Mouse (Mus musculus) heart, embryonic 13.5 days (tissue): Measurements from ENCODE around the gene Vps41. TPM values are rescaled to one million over a fixed set of nuclear protein-coding genes. Genes with fewer than 3 reads are reported as not detected.

Experiments used
- ATAC-seq: fragments of 200-750 bp; cut with Nextera tagmentation; 2 replicates; pipeline ENCODE4 v1.8.0; 2017; ENCODE audit warnings: moderate TSS enrichment; ENCODE audit not compliant: insufficient number of reproducible peaks, low FRiP score, low TSS enrichment; ENCODE audit errors: extremely low read depth
- H3K27ac ChIP-seq: fragments of 300-500 bp; sonication (generic); replicated peaks from 2 replicates; pipeline ENCODE4 v1.5.1; 2015; ENCODE audit warnings: moderate library complexity, mild to moderate bottlenecking, inconsistent platforms
- H3K27me3 ChIP-seq: fragments of 300-500 bp; sonication (generic); replicated peaks from 2 replicates; pipeline ENCODE4 v1.6.1; 2015; ENCODE audit warnings: mild to moderate bottlenecking, inconsistent platforms
- H3K36me3 ChIP-seq: fragments of 300-500 bp; sonication (generic); 2 replicates; pipeline ENCODE4 v1.6.1; 2015; ENCODE audit warnings: mild to moderate bottlenecking, inconsistent platforms
- H3K4me1 ChIP-seq: fragments of 300-500 bp; sonication (generic); 2 replicates; pipeline ENCODE4 v1.6.1; 2015; ENCODE audit warnings: inconsistent platforms
- H3K4me2 ChIP-seq: fragments of 300-500 bp; sonication (generic); 2 replicates; pipeline ENCODE4 v1.6.1; 2015; ENCODE audit warnings: inconsistent platforms, mild to moderate bottlenecking, moderate library complexity
- H3K4me3 ChIP-seq: fragments of 300-500 bp; sonication (generic); 2 replicates; pipeline ENCODE4 v1.5.1; 2015; ENCODE audit warnings: moderate library complexity, mild to moderate bottlenecking, inconsistent platforms
- H3K9ac ChIP-seq: fragments of 300-500 bp; sonication (generic); 2 replicates; pipeline ENCODE4 v1.6.1; 2015; ENCODE audit warnings: inconsistent platforms, mild to moderate bottlenecking, moderate library complexity
- H3K9me3 ChIP-seq: fragments of 300-500 bp; sonication (generic); 2 replicates; pipeline ENCODE4 v1.6.1; 2016; ENCODE audit warnings: inconsistent platforms
- WGBS: fragments of 180-500 bp; shearing (Covaris S2); methylation state at CpG from one replicate; pipeline ENCODE4 v1.1.7; 2015; ENCODE audit warnings: mixed read lengths; 5-methylcytosine and 5-hydroxymethylcytosine counted together
- polyA plus RNA-seq: library from polyadenylated mRNA; unstranded; fragments of >200 nt; fragmentation: Nextera tagmentation; extraction: Ambion mirVana; gene quantifications from 2 replicates; pipeline ENCODE4 v1.2.1, GENCODE M21; 2015

Gene Vps41
- polyA plus RNA-seq, 1 experiment from 2014 or later: 41.5 TPM

DNA sequence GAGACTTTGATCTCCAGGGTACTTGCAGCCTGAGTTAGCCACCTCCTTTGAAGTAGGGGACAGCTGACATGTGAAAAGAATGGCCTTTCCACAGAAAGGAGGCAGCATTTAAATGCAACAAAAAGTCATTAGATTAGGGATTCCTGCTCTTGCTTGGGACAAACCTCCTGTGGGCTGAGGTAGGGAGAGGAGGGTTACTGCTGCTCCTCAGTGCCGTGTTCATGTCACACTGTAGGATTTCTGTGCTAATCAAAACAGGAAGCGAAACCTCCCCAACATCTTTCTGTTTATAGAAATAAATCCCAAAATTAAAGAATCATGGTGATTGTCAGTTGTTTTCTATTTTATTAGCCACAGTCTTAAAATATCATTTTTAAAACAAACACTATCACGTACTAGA is 77.4 kb downstream of the Vps41 start:
- 82% methylated on average over 3 of the region's 3 CpGs for WGBS
- no peak for ATAC-seq
- Histone ChIP-seq H3K4me3 (no peak overlapping the region), H3K9ac (no peak overlapping the region), H3K4me2 (no peak overlapping the region), H3K27ac (no peak overlapping the region), H3K4me1 (peaks cover 20% of the 10 kb centered on the region), H3K27me3 (no peaks in the 10 kb centered on the region), H3K36me3 (0 out of 2 replicates have a peak, but pooled peaks cover 3% of the 10 kb centered on the region), H3K9me3 (no peaks in the 10 kb centered on the region)

DNA sequence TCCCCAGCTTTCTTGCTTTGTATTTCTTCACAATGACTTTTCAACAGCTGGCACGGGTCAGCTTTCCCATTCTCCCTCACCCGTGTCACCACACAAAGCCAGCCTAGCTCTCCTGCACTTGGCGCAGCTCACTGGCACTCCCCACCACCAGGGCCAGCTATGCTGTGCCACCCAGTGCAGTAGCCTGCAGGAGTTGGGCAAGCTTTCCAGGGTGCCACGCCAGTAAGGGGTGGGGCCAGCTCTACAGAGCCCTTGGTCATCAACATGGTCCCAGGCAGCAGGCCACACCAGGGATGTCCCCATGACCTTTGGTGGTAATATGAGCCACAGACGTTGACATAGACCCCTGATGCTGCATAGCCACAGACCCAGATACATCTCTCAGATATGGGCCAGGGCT is 80.5 kb downstream of the Vps41 start:
- Histone ChIP-seq H3K27me3 (no peaks in the 10 kb centered on the region), H3K4me1 (0 out of 2 replicates have a peak, but pooled peaks cover 3% of the 10 kb centered on the region), H3K4me3 (no peak overlapping the region), H3K27ac (no peak overlapping the region), H3K9ac (no peak overlapping the region), H3K9me3 (no peaks in the 10 kb centered on the region), H3K36me3 (0 out of 2 replicates have a peak, but pooled peaks cover 3% of the 10 kb centered on the region), H3K4me2 (no peak overlapping the region)
- WGBS: 79% methylated on average over 5 of the region's 5 CpGs
- no peak for ATAC-seq

DNA sequence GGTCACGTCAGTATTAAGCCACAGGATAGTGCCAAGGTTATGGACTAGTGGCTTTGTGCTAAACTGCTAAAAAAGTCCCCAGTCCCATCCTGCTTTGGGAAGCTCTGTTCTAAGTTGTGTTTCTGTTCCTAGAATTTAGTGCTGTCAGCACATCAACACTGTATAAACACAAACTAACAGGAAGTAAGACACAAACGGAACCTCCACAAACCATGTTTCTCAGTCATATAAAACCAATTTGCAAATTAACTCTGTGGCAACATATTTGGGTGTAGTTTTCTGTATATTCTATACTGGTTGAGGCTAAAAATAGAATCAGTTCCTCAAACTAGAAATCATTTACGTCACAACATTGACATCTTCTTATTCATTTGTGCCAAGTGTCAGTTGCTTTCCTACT is 83.3 kb downstream of the Vps41 start:
- no peak overlapping the region for H3K4me3 ChIP-seq
- no peaks in the 10 kb centered on the region for H3K27me3 ChIP-seq
- ATAC-seq: no peak
- H3K36me3 ChIP-seq: no peaks in the 10 kb centered on the region
- WGBS: 67% methylated on average over 3 of the region's 3 CpGs
- no peaks in the 10 kb centered on the region for H3K9me3 ChIP-seq
- H3K9ac ChIP-seq: no peak overlapping the region
- H3K27ac ChIP-seq: no peak overlapping the region
- no peaks in the 10 kb centered on the region for H3K4me1 ChIP-seq
- H3K4me2 ChIP-seq: no peak overlapping the region

DNA sequence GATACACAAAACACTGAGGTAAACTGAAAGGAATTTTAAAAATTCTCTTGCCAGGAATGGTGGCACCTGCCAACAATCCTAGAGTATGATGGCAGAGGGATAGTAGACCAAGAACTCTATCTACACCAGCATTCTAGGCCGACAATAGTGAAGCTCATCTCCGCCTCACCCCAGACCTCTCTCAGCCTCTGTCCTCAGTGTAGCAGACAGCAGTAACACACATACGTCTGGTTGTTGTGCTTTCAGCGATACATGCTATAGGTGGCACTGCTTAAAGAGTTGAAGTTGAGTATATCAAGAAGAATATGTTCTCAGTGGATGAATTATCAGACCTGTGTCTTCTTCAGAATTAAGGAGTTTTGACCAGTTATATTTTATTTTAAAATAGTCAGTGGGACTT is 92.4 kb downstream of the Vps41 start:
- no peak for ATAC-seq

DNA sequence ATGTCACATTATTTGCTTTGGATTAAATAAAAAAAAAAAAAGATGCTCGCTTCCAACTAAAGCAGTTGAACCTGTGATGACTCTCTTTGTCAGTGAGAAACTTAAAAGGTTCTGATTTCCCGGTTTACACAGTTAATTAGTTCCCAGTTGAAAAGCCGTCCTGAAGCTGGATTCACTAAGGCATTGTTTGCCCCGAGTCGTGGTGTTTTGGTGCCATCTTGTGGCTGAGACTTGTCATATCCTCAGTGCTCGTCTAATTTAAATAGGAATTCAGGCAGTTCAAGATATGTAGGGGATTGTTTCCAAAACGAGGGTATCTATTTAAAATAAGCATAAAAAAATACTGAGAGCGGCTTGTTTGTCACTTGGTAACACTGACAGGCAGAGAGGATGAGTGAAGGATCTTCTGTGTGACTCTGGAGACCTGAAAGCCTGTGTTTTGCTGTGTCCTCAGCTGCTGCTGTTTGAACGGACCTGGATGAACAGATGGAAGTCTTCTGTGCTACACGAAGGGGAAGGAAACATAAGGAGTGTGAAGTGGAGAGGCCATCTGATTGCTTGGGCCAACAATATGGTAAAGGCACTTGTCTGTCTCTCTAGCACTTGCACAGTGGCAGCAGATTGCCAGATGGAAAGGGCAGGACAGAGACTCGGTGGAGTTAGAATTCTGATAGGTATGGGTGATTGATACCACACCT is 93.0 kb downstream of the Vps41 start:
- Histone ChIP-seq H3K36me3 (peaks cover 32% of the 10 kb centered on the region), H3K4me1 (no peaks in the 10 kb centered on the region), H3K9me3 (no peaks in the 10 kb centered on the region), H3K27ac (no peak overlapping the region), H3K4me3 (no peak overlapping the region), H3K9ac (no peak overlapping the region), H3K4me2 (no peak overlapping the region), H3K27me3 (no peaks in the 10 kb centered on the region)
- no peak for ATAC-seq
- WGBS: 22% methylated on average over 11 of the region's 11 CpGs

More for the DNA sequence above, 92.4 kb downstream of the Vps41 start:
- Histone ChIP-seq H3K4me3 (no peak overlapping the region), H3K27me3 (no peaks in the 10 kb centered on the region), H3K9me3 (no peaks in the 10 kb centered on the region), H3K4me1 (no peaks in the 10 kb centered on the region), H3K4me2 (no peak overlapping the region), H3K9ac (no peak overlapping the region), H3K27ac (no peak overlapping the region), H3K36me3 (peaks cover 26% of the 10 kb centered on the region)
- WGBS: 69% methylated on average over 4 of the region's 4 CpGs

DNA sequence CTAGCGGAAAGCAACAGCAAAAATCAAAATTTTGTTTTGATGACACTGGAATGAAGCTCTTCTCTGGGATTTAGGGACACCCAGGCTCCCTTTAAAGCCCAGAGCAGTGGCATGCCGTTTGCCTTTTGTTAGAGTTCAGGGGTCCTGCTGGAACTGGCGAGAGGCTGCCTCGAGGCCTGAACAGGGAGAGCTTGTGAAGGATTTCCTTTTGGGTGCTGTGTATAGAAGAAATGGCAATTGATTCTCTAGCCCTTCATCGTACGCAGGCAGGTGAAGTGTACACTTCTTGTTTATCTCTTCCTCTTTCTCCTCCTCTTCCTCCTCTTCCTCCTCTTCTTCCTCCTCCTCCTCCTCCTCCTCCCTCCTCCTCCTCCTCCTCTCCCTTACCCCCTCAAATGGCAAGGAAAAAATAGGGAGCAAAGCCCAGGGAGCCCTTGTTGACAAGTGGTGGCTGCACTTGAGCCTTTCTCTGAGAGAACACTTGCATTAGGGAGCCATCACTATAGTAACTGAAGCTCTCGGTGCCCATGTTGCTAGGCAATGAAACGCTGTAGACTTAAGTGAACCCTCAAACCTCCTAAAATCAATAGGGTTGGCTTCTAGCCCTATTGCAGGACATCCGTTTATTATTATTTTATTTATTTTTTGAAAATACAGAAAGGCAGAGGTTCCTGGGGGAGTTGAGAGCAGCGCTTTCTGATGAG is 107.5 kb downstream of the Vps41 start:
- no peaks in the 10 kb centered on the region for H3K4me1 ChIP-seq
- H3K9me3 ChIP-seq: no peaks in the 10 kb centered on the region
- no peak overlapping the region for H3K27ac ChIP-seq
- no peaks in the 10 kb centered on the region for H3K27me3 ChIP-seq
- no peak overlapping the region for H3K4me2 ChIP-seq
- H3K9ac ChIP-seq: no peak overlapping the region
- ATAC-seq: no peak
- no peak overlapping the region for H3K4me3 ChIP-seq
- 75% methylated on average over 10 of the region's 10 CpGs for WGBS
- peaks cover 23% of the 10 kb centered on the region for H3K36me3 ChIP-seq

DNA sequence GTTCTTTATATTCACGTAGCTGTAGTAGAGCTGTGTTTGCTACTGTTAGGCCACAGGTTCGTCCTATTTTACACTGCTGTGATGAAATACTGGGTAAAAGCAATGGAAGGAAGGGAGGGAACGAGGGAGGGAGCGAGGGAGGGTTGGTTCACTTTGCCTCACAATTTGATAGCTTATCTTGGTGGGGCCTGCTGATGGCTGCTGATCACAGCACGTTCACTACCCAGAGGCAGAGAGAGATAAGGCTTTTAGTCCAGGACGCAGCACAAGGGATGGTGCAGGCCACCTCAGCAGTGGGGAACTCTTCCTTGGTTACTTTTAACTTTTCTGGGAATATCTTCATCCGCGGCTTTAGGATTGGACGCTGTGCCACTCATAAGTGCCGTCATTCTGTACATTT is 109.9 kb downstream of the Vps41 start:
- Histone ChIP-seq H3K9ac (no peak overlapping the region), H3K27ac (no peak overlapping the region), H3K4me3 (no peak overlapping the region), H3K4me2 (no peak overlapping the region), H3K4me1 (no peaks in the 10 kb centered on the region), H3K27me3 (no peaks in the 10 kb centered on the region), H3K36me3 (peaks cover 23% of the 10 kb centered on the region), H3K9me3 (no peaks in the 10 kb centered on the region)
- ATAC-seq: no peak
- 64% methylated on average over 10 of the region's 10 CpGs for WGBS

DNA sequence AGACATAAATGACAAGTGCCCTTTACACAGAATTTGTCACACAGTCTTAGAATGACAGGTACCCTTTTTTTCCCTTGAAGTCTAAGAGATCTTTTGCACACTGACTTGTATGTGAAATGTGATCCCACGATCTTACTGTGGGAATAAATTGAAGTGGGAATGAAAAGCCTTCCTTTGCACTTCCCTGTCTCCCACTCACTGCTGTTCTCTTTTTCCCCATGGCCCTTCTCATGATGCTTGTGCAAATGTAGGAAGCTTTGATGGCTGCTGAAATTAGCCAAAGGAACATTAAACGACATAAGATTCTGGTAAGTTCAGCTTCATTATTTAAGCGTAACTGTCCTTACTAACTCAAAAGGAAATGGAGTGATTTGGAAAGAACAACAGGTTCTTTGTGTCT is 113.4 kb downstream of the Vps41 start:
- WGBS: 80% methylated on average over 3 of the region's 3 CpGs
- ATAC-seq: no peak
- Histone ChIP-seq H3K4me2 (no peak overlapping the region), H3K4me3 (no peak overlapping the region), H3K27ac (no peak overlapping the region), H3K27me3 (no peaks in the 10 kb centered on the region), H3K9ac (no peak overlapping the region), H3K36me3 (peaks cover 12% of the 10 kb centered on the region), H3K9me3 (no peaks in the 10 kb centered on the region), H3K4me1 (no peaks in the 10 kb centered on the region)

DNA sequence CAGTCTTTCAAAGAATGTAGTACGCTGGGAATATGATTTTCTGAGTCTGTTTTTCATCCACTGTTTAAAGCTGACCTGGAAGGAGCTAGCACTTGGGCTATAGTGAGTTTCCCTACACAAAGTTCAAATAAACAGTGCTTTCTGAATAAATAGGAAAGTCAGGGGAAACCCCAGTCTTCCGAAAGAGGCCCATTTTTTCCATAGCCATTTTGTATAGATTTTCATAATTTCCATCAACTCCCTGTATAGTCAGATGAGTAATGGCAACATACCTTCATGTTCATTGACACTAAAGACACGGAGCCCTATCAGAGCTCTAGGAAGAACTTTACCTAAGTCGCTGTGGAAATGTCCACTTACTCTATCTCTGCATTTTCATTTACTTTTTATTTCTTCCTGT is 122.1 kb downstream of the Vps41 start:
- no peak overlapping the region for H3K27ac ChIP-seq
- no peak overlapping the region for H3K9ac ChIP-seq
- no peaks in the 10 kb centered on the region for H3K9me3 ChIP-seq
- H3K27me3 ChIP-seq: no peaks in the 10 kb centered on the region
- H3K4me2 ChIP-seq: no peak overlapping the region
- 82% methylated on average over 4 of the region's 4 CpGs for WGBS
- no peaks in the 10 kb centered on the region for H3K4me1 ChIP-seq
- ATAC-seq: no peak
- no peak overlapping the region for H3K4me3 ChIP-seq
- H3K36me3 ChIP-seq: peaks cover 18% of the 10 kb centered on the region; the same call in 1 of the 2 replicates

DNA sequence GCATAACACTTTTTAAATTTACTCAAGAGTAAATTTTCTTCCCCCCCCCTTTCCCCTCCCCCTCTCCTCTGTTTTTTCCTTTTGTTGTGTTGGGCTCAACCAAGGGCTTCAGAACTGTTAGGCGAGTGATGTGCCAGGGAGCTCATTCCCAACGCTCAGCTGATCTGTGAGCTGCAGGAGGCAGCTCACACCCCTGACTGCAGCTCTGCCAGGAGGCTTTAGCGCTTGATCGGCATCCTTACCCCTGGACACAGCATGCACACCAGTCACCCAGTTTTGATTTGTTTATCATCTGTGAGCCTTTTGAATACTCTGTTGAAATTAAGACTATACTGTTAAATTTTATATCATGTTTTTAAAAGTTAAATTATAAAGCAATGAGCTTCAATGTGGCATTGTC is 123.3 kb downstream of the Vps41 start:
- Histone ChIP-seq H3K4me3 (no peak overlapping the region), H3K4me2 (no peak overlapping the region), H3K9ac (no peak overlapping the region), H3K36me3 (peaks cover 18% of the 10 kb centered on the region), H3K27ac (no peak overlapping the region), H3K9me3 (no peaks in the 10 kb centered on the region), H3K4me1 (no peaks in the 10 kb centered on the region), H3K27me3 (no peaks in the 10 kb centered on the region)
- no peak for ATAC-seq
- WGBS: 58% methylated on average over 4 of the region's 4 CpGs

DNA sequence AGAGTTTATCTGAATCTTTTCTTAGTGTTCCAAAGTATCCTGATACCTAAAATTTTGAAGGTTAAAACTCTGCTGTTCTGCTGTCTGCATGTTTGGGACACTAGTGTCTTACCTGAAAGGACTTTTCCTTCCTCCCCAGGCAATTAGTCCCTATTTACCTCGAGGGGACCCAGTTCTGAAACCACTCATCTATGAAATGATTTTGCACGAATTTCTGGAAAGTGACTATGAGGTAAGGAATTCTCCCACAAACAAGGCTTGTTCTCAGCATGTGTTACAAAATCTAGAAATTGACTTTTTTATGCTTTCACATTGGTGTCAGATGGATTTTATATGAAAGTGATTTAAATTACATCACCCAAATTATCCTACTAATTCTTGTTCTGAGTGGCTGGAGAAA is 123.9 kb downstream of the Vps41 start:
- Histone ChIP-seq H3K4me3 (no peak overlapping the region), H3K9ac (no peak overlapping the region), H3K4me1 (no peaks in the 10 kb centered on the region), H3K9me3 (no peaks in the 10 kb centered on the region), H3K4me2 (no peak overlapping the region), H3K27ac (no peak overlapping the region), H3K27me3 (no peaks in the 10 kb centered on the region), H3K36me3 (peaks cover 25% of the 10 kb centered on the region)
- WGBS: 70% methylated on average over 2 of the region's 2 CpGs
- ATAC-seq: no peak

DNA sequence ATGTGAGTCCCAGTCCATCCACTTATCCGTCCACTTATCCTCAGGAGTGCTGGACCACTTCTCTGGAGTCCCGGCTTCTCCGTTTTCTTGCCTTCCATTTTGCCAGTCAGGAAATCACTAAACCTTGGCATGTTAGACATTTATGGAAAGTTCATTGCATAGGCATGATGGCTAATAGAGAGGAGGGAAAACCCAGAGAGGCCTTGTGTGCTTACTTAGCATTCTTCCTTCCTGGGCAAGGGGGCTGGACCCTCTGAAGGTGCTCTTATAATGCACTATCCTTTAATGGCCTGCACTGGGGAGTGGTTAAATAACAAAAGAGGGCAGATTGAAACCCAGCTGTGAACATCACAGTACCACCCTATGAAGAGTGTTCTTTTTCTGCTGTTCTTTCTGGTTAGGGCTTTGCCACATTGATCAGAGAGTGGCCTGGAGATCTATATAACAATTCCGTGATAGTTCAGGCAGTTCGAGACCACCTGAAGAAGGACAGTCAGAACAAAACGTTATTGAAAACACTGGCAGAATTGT is 124.7 kb downstream of the Vps41 start:
- no peaks in the 10 kb centered on the region for H3K9me3 ChIP-seq
- H3K4me2 ChIP-seq: no peak overlapping the region
- H3K27ac ChIP-seq: no peak overlapping the region
- no peaks in the 10 kb centered on the region for H3K4me1 ChIP-seq
- no peak overlapping the region for H3K4me3 ChIP-seq
- no peak for ATAC-seq
- peaks cover 33% of the 10 kb centered on the region for H3K36me3 ChIP-seq
- WGBS: 81% methylated on average over 6 of the region's 6 CpGs
- no peaks in the 10 kb centered on the region for H3K27me3 ChIP-seq
- H3K9ac ChIP-seq: no peak overlapping the region
